Mouse (Mus musculus): ENCODE measurements around the gene Lrp11.

The Lrp11 gene

GRCm38 (mm10) chr10:7620723-7621122 lies 31.1 kb downstream of the Lrp11 start:
- no peak for ATAC-seq (ENCODE audit: insufficient number of reproducible peaks, low FRiP score, low TSS enrichment)

GRCm38 (mm10) chr10:7622378-7622777 lies 32.8 kb downstream of the Lrp11 start:
- no peak for ATAC-seq (ENCODE audit: insufficient number of reproducible peaks, low FRiP score, low TSS enrichment)

GRCm38 (mm10) chr10:7623861-7624518 lies 34.4 kb downstream of the Lrp11 start:
- no peak for ATAC-seq (ENCODE audit: insufficient number of reproducible peaks, low FRiP score, low TSS enrichment)

GRCm38 (mm10) chr10:7629092-7629491 lies 39.5 kb downstream of the Lrp11 start:
- ATAC-seq (ENCODE audit: insufficient number of reproducible peaks, low FRiP score, low TSS enrichment) = no peak

GRCm38 (mm10) chr10:7630286-7630685 lies 40.7 kb downstream of the Lrp11 start:
- no peak for ATAC-seq (ENCODE audit: insufficient number of reproducible peaks, low FRiP score, low TSS enrichment)

GRCm38 (mm10) chr10:7630951-7631720 lies 41.5 kb downstream of the Lrp11 start:
- no peak for ATAC-seq (ENCODE audit: insufficient number of reproducible peaks, low FRiP score, low TSS enrichment)

GRCm38 (mm10) chr10:7640366-7640765 lies 50.8 kb downstream of the Lrp11 start:
- ATAC-seq (ENCODE audit: insufficient number of reproducible peaks, low FRiP score, low TSS enrichment) = no peak

- no peak for ATAC-seq (ENCODE audit: insufficient number of reproducible peaks, low FRiP score, low TSS enrichment)
Observed at GRCm38 (mm10) chr10:7645911-7646310, 56.3 kb downstream of the Lrp11 start.

- no peak for ATAC-seq (ENCODE audit: insufficient number of reproducible peaks, low FRiP score, low TSS enrichment)
Observed at GRCm38 (mm10) chr10:7649059-7649458, 59.5 kb downstream of the Lrp11 start.

GRCm38 (mm10) chr10:7651057-7651456 lies 61.5 kb downstream of the Lrp11 start:
- no peak for ATAC-seq (ENCODE audit: insufficient number of reproducible peaks, low FRiP score, low TSS enrichment)

- ATAC-seq (ENCODE audit: insufficient number of reproducible peaks, low FRiP score, low TSS enrichment) = peak; percentile 69
Observed at GRCm38 (mm10) chr10:7662471-7663141, 73.0 kb downstream of the Lrp11 start.

GRCm38 (mm10) chr10:7663159-7664026 lies 73.8 kb downstream of the Lrp11 start:
- ATAC-seq (ENCODE audit: insufficient number of reproducible peaks, low FRiP score, low TSS enrichment) = peak; percentile 90

- no peak for ATAC-seq (ENCODE audit: insufficient number of reproducible peaks, low FRiP score, low TSS enrichment)
Observed at GRCm38 (mm10) chr10:7664027-7664526, 74.5 kb downstream of the Lrp11 start.

GRCm38 (mm10) chr10:7664889-7665288 lies 75.3 kb downstream of the Lrp11 start:
- ATAC-seq (ENCODE audit: insufficient number of reproducible peaks, low FRiP score, low TSS enrichment) = no peak

GRCm38 (mm10) chr10:7667342-7667802 lies 77.8 kb downstream of the Lrp11 start, which contains the start of gene Nup43:
TSS of gene Nup43 (plus strand) at chr10:7667503.
- ATAC-seq (ENCODE audit: insufficient number of reproducible peaks, low FRiP score, low TSS enrichment) = peak; percentile 74

GRCm38 (mm10) chr10:7673673-7674072 lies 84.1 kb downstream of the Lrp11 start:
- peak; percentile 58; the same call in 1 of the 2 replicates for ATAC-seq (ENCODE audit: insufficient number of reproducible peaks, low FRiP score, low TSS enrichment)

Measured in cerebellum, adult (tissue).